Mouse (Mus musculus) urinary bladder, postnatal 36 days (tissue): ENCODE measurements around the gene Ncstn.

Experiments
- DNase-seq, 2 experiments: peaks; one replicate each; pipeline ENCODE4 v3.0.0; 2022; ENCODE audit warnings: low spot score in 2 of 2, mixed read lengths in 1 of 2

Gene Ncstn

GRCm38 (mm10) chr1:172082101-172082898 is at the start of gene Ncstn, which contains the start of gene Copa:
Gene Ncstn (minus strand): TSS chr1:172082795.
Gene Copa (plus strand): TSS chr1:172082529.
- peak; percentile 88 to 93 for DNase-seq

GRCm38 (mm10) chr1:172132319-172132718 is 49.7 kb upstream of the Ncstn start:
- DNase-seq: peak in 1 of 2 experiments; percentile 11

- no peak for DNase-seq
Measured at GRCm38 (mm10) chr1:172129780-172130179, 47.2 kb upstream of the Ncstn start.

GRCm38 (mm10) chr1:172129108-172129507 is 46.5 kb upstream of the Ncstn start:
- no peak for DNase-seq

- no peak for DNase-seq
Measured at GRCm38 (mm10) chr1:172128563-172128962, 46.0 kb upstream of the Ncstn start.

GRCm38 (mm10) chr1:172127487-172127886 is 44.9 kb upstream of the Ncstn start:
- peak in 1 of 2 experiments; percentile 44 for DNase-seq

GRCm38 (mm10) chr1:172126376-172127347 is 44.1 kb upstream of the Ncstn start, which contains the start of gene Pex19:
Gene Pex19 (plus strand): TSS chr1:172126755.
- DNase-seq: peak; percentile 48 to 71

- no peak for DNase-seq
Measured at GRCm38 (mm10) chr1:172124572-172124971, 42.0 kb upstream of the Ncstn start.

GRCm38 (mm10) chr1:172122671-172123070 is 40.1 kb upstream of the Ncstn start:
- no peak for DNase-seq

- DNase-seq: peak in 1 of 2 experiments; percentile 15
Measured at GRCm38 (mm10) chr1:172119720-172120119, 37.1 kb upstream of the Ncstn start.

- no peak for DNase-seq
Measured at GRCm38 (mm10) chr1:172119100-172119499, 36.5 kb upstream of the Ncstn start.

GRCm38 (mm10) chr1:172116948-172117347 is 34.4 kb upstream of the Ncstn start:
- DNase-seq: no peak

GRCm38 (mm10) chr1:172107777-172108477 is 25.3 kb upstream of the Ncstn start:
- no peak for DNase-seq

GRCm38 (mm10) chr1:172105101-172105500 is 22.5 kb upstream of the Ncstn start:
- no peak for DNase-seq

GRCm38 (mm10) chr1:172103619-172104018 is 21.0 kb upstream of the Ncstn start:
- no peak for DNase-seq

GRCm38 (mm10) chr1:172099325-172100033 is 16.9 kb upstream of the Ncstn start:
- no peak for DNase-seq

- DNase-seq: no peak
Measured at GRCm38 (mm10) chr1:172095202-172095601, 12.6 kb upstream of the Ncstn start.

- no peak for DNase-seq
Measured at GRCm38 (mm10) chr1:172094295-172094694, 11.7 kb upstream of the Ncstn start.

GRCm38 (mm10) chr1:172093522-172093921 is 10.9 kb upstream of the Ncstn start:
- no peak for DNase-seq

GRCm38 (mm10) chr1:172082899-172083445 is 377 bp upstream of the Ncstn start:
- DNase-seq: no peak

- DNase-seq: no peak
Measured at GRCm38 (mm10) chr1:172077981-172078380, 4.6 kb downstream of the Ncstn start.
